Mouse (Mus musculus) frontal cortex, postnatal 10 days (tissue): ENCODE measurements around the gene Sim2.

Experiments used
- DNase-seq, 2 experiments: peaks; one replicate each; pipeline ENCODE4 v3.0.0; 2022; ENCODE audit warnings: low spot score in 2 of 2, mixed read lengths in 1 of 2

Sim2 gene

GRCm38 (mm10) chr16:94078318-94079074 is 6.2 kb upstream of the Sim2 start:
- DNase-seq, result no peak

GRCm38 (mm10) chr16:94079075-94079855 is 5.5 kb upstream of the Sim2 start:
- no peak for DNase-seq

- no peak for DNase-seq
Observed at GRCm38 (mm10) chr16:94079856-94080555, 4.7 kb upstream of the Sim2 start.

- DNase-seq, result no peak
Observed at GRCm38 (mm10) chr16:94081596-94081995, 3.1 kb upstream of the Sim2 start.

GRCm38 (mm10) chr16:94081996-94082708 is 2.6 kb upstream of the Sim2 start:
- DNase-seq, result no peak

GRCm38 (mm10) chr16:94082960-94083847 is 1.5 kb upstream of the Sim2 start:
- DNase-seq, result no peak

- no peak for DNase-seq
Observed at GRCm38 (mm10) chr16:94083848-94084525, 744 bp upstream of the Sim2 start.

GRCm38 (mm10) chr16:94085603-94086285 is 1.0 kb downstream of the Sim2 start:
- no peak for DNase-seq

- no peak for DNase-seq
Observed at GRCm38 (mm10) chr16:94086701-94087569, 2.2 kb downstream of the Sim2 start.

GRCm38 (mm10) chr16:94087570-94088225 is 3.0 kb downstream of the Sim2 start:
- no peak for DNase-seq

GRCm38 (mm10) chr16:94088226-94088748 is 3.6 kb downstream of the Sim2 start:
- DNase-seq, result no peak

- no peak for DNase-seq
Observed at GRCm38 (mm10) chr16:94088819-94089692, 4.3 kb downstream of the Sim2 start.

GRCm38 (mm10) chr16:94092511-94093150 is 7.9 kb downstream of the Sim2 start:
- DNase-seq, result no peak

GRCm38 (mm10) chr16:94093151-94093863 is 8.6 kb downstream of the Sim2 start:
- no peak for DNase-seq

GRCm38 (mm10) chr16:94094251-94095108 is 9.7 kb downstream of the Sim2 start:
- no peak for DNase-seq
